Mouse (Mus musculus): Measurements from ENCODE around the gene Ncor2.

The Ncor2 gene

DNA sequence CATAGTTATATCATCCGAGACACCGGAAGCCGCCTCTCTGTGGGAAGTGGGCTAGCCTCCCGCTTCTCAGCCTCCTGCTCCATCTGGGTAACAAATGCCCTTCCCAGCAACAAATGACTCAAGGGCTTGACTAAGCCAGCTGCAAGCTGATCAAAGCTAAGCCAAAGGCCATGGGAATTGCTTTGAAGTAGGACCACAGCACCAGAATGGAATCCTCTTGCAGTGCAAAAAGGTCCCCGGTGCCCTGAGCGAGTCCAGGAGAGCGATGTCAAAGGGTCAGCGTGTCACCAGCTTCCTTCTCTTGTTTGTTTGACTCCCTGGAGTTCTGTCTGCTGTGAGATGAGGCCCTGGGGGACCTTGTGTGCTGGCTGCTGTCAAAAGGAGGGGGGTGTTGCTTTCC is 209.2 kb downstream of the Ncor2 start:
- no peak for DNase-seq (ENCODE audit: low read depth)
